Mouse (Mus musculus) embryonic fibroblast, embryonic 13.5 days (primary cell): ENCODE results near the gene Ptcd1. TPM values are rescaled to one million over a fixed set of nuclear protein-coding genes. Genes with fewer than 3 reads are reported as not detected.

Source experiments
- H3K27ac ChIP-seq: 2 replicates; pipeline ENCODE4 v1.5.1; 2012; ENCODE audit warnings: low read length, control low read depth, inconsistent platforms; ENCODE audit not compliant: insufficient read depth
- H3K4me1 ChIP-seq: 2 replicates; pipeline ENCODE4 v1.6.1; 2011; ENCODE audit warnings: low read length; ENCODE audit not compliant: control insufficient read depth, insufficient read depth
- H3K4me3 ChIP-seq: 2 replicates; pipeline ENCODE4 v1.5.1; 2011; ENCODE audit warnings: mild to moderate bottlenecking, control low read depth, low read length; ENCODE audit not compliant: insufficient read depth
- CTCF ChIP-seq: IDR thresholded peaks from 2 replicates; pipeline ENCODE4 v1.5.1; 2011; ENCODE audit warnings: mild to moderate bottlenecking, control low read depth, low read length, moderate library complexity, borderline replicate concordance; ENCODE audit not compliant: insufficient read depth
- POLR2A ChIP-seq: IDR thresholded peaks from 2 replicates; pipeline ENCODE4 v1.6.1; 2011; ENCODE audit warnings: low read depth, mild to moderate bottlenecking, control low read depth, low read length, moderate library complexity
- polyA plus RNA-seq: library from polyadenylated mRNA; stranded (reverse); fragments of >200 nt; gene quantifications from 2 replicates; pipeline ENCODE4 v1.2.4, GENCODE M21; 2011; ENCODE audit warnings: low read depth; ENCODE audit not compliant: missing spikeins, insufficient read length

Ptcd1 gene
- polyA plus RNA-seq, 1 experiment: 10.0 TPM

- H3K4me1 ChIP-seq: no peaks in the 10 kb centered on the region; the same call in 1 of the 2 replicates
- H3K4me3 ChIP-seq: no peak overlapping the region
- no peak for TF ChIP-seq POLR2A
- TF ChIP-seq CTCF: no peak
- no peak overlapping the region for H3K27ac ChIP-seq
These were observed 35.5 kb upstream of the Ptcd1 start for GRCm38 (mm10) chr5:145202446-145202845.

- peak within 1 kb of the TSS; percentile 87 for H3K4me3 ChIP-seq
- H3K27ac ChIP-seq: no peak within 1 kb of the TSS
- H3K4me1 ChIP-seq: no peaks in the 10 kb centered on the region; the same call in 1 of the 2 replicates
- TF ChIP-seq CTCF (no peak), POLR2A (peak; percentile 54)
These were observed 34.5 kb upstream of the Ptcd1 start, which contains the start of gene Zkscan14 for GRCm38 (mm10) chr5:145201321-145201991. Gene Zkscan14, minus strand, starts transcription at chr5:145201868.

DNA sequence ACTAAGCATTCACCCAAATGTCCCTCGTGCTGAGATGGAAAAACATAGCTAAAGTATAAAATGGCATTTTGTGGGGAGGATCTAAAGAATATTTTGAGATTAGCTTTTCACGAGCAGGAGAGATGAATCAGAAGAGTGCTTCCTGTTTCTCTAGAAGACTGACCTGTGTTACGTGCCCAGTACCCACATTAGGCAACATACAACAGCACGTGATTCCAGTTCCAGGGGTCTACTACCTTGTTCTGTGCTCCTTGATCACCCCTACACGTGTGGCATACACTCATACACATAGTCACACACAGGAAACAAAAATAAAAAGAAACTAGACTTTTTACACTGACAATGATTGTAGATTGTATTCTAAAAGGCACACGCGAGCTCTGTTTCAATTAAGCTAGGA lies 33.5 kb upstream of the Ptcd1 start:
- no peaks in the 10 kb centered on the region; the same call in 1 of the 2 replicates for H3K4me1 ChIP-seq
- H3K4me3 ChIP-seq: no peak overlapping the region
- H3K27ac ChIP-seq: no peak overlapping the region
- TF ChIP-seq POLR2A (no peak), CTCF (no peak)

DNA sequence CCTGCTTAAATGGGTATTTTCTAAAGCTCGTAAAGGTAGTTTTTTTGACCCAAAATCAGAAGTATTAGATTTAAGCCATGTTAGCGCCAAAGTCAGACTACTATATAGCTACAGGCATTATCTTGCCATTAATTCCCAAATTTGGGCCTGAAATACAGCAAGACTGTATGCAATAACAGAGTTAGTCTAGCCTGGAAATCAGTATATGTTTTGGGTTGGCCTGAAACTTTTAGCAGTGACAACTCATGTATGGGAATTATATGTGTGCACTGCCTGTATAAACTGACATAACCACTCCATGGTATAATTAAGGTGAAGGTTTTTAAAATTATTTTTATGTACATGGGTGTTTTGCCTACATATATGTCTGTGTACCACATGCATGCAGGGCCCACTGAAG lies 25.1 kb upstream of the Ptcd1 start, which contains the start of gene Atp5j2:
Gene Atp5j2, minus strand, starts transcription at position 101 of the 400 bp plus-strand sequence.
- peak within 1 kb of the TSS; percentile 50 for H3K27ac ChIP-seq

GRCm38 (mm10) chr5:145190875-145191798 lies 24.2 kb upstream of the Ptcd1 start:
- peak; percentile 94 for TF ChIP-seq POLR2A
- no peak for TF ChIP-seq CTCF
- Histone ChIP-seq H3K4me3 (peak overlapping the region; percentile 87), H3K27ac (peak overlapping the region; percentile 50), H3K4me1 (peaks cover 8% of the 10 kb centered on the region)

More for the DNA sequence above, 25.1 kb upstream of the Ptcd1 start, which contains the start of gene Atp5j2:
- no peak for TF ChIP-seq POLR2A
- TF ChIP-seq CTCF: no peak
- Histone ChIP-seq H3K4me1 (peaks cover 8% of the 10 kb centered on the region), H3K4me3 (peak within 1 kb of the TSS; percentile 87)

GRCm38 (mm10) chr5:145190373-145190772 lies 23.5 kb upstream of the Ptcd1 start:
- H3K4me1 ChIP-seq: peaks cover 8% of the 10 kb centered on the region
- H3K4me3 ChIP-seq: peak overlapping the region; percentile 87
- TF ChIP-seq POLR2A: no peak
- H3K27ac ChIP-seq: no peak overlapping the region

DNA sequence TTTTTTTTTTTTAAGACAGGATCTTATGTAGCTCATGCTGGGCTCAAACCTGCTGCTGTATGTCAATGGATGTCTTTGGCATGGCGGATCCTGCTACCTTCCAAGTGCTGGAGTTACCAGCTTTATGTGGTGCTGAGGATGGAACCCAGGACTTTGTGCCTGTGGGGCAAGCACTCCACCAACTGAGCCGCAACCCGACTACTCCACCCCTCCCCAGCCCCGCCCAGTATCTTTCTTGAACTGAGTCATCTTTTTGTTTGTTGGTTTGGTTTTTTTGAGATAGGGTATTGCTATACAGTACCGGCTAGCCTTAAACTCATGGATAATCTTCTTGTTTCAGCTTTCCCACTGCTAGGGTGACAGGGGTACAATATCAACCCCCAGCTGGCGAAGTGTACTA lies 22.5 kb upstream of the Ptcd1 start:
- Histone ChIP-seq H3K4me1 (peaks cover 8% of the 10 kb centered on the region), H3K27ac (no peak overlapping the region), H3K4me3 (no peak overlapping the region)
- no peak for TF ChIP-seq POLR2A

- Histone ChIP-seq H3K27ac (no peak overlapping the region), H3K4me1 (peaks cover 6% of the 10 kb centered on the region), H3K4me3 (no peak overlapping the region)
- TF ChIP-seq POLR2A (no peak), CTCF (no peak)
These were observed 18.3 kb upstream of the Ptcd1 start for GRCm38 (mm10) chr5:145185244-145185643.

DNA sequence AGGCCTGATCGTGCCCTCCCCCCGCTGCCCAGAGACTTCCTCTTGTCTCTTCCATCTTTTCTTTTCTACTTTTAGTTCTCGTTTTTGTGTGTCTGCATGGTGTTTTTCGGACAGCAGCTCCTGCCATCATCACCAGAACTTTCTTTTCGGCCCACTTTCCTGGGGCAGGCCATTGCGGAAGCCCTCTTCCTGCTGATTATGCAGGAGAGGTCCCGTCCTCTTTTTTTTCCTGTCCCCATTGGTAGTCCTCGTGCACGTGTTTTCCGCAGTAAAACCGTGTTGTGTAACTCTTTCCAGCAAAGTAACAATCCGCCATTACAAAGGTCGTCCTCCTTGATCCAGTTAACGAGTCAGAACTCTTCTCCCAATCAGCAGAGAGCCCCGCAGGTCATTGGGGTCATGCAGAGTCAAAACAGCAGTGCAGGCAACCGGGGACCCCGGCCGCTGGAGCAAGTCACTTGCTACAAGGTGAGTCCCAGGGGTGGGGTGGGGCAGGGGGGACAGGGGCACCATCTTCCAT lies 11.6 kb upstream of the Ptcd1 start:
- H3K27ac ChIP-seq: no peak overlapping the region
- H3K4me3 ChIP-seq: no peak overlapping the region
- TF ChIP-seq CTCF (no peak), POLR2A (no peak)
- no peaks in the 10 kb centered on the region for H3K4me1 ChIP-seq
